ENCODE assay signal across 8 mouse cellular contexts in the genomic region with DNA sequence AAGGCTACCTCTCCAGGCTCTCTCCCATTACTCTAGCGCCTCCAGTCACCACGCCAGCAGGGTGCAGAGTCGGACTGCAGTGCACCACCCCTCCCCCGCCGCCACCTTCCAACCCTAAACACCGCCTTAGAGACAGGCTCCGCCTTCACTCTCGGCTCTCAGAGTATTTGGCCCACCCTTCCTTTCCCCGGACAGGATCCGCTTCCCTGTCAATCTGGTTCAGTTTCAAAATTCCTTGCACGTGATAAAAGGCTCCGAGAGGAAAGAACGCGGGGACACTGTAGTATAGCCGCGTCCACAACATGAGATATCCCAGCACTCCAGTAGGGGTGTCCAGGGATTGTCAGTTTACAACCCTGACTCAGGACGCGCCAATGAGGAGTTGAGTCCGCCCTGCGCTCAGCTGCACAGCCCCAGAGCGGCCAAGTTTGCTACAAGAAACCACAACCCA. TPM values are rescaled to one million over a fixed set of nuclear protein-coding genes. Genes with fewer than 3 reads are reported as not detected.
A peak's percentile ranks its signal among the peaks of the same experiment; 100 is the strongest.
DNase-seq lines count a peak whose midpoint lies in the region; ATAC-seq and TF ChIP-seq lines count a peak whose summit lies in the region.

No protein-coding gene starts in this region.

- H3K4me1 ChIP-seq in liver, postnatal 0 days (ENCODE audit: insufficient read depth) = no peaks in the 10 kb centered on the region
- peaks cover 43% of the 10 kb centered on the region for H3K4me1 ChIP-seq in neural tube, embryonic 15.5 days

- no peak for TF ChIP-seq EP300 in liver, postnatal 0 days (IDR thresholded peaks at IDR 0.05; ENCODE audit: low read depth)

- ATAC-seq in Patski = peak; percentile 82
- peak; percentile 78 to 81 for ATAC-seq in hematopoietic stem cell, adult 5-6 weeks (replicated peaks in 1 of 2; ENCODE audit: insufficient read depth in 1 of 2, low FRiP score in 2 of 2, low TSS enrichment in 1 of 2, low read depth in 1 of 2, poor library complexity in 2 of 2, severe bottlenecking in 2 of 2)
- ATAC-seq in liver, postnatal 0 days = peak; percentile 81
- ATAC-seq in neural tube, embryonic 15.5 days (ENCODE audit: low FRiP score) = peak; percentile 69; the same call in 1 of the 2 replicates

- peak overlapping the region; percentile 70 for H3K4me2 ChIP-seq in liver, postnatal 0 days (ENCODE audit: low read depth, low read length)
- peak overlapping the region; percentile 80 for H3K4me2 ChIP-seq in neural tube, embryonic 15.5 days

- TF ChIP-seq CTCF in Patski (IDR thresholded peaks at IDR 0.05) = no peak
- peak; percentile 52 for TF ChIP-seq CTCF in liver, postnatal 0 days (IDR thresholded peaks at IDR 0.05; ENCODE audit: low read depth)

- in situ Hi-C loops in Patski (cut with MboI; ENCODE audit: low pct_unique_long_range_greater_than_20kb) = loop anchor here (5.0 kb wide), 1 partner anchor 506 kb away; no protein-coding TSS in a partner anchor

- peaks cover 4% of the 10 kb centered on the region for H3K27me3 ChIP-seq in Patski
- H3K27me3 ChIP-seq in liver, postnatal 0 days (ENCODE audit: insufficient read depth, low read length) = peaks cover 54% of the 10 kb centered on the region
- H3K27me3 ChIP-seq in neural tube, embryonic 15.5 days (replicated peaks) = peaks cover 41% of the 10 kb centered on the region

- under 1% methylated on average over 21 of the region's 21 CpGs for WGBS in liver, postnatal 0 days (ENCODE audit: insufficient replicate concordance)
- WGBS in neural tube, embryonic 15.5 days = 1% methylated on average over 21 of the region's 21 CpGs

- no peak for DNase-seq in Patski (ENCODE audit: low read depth, low spot score)
- peak; percentile 30 to 61 for DNase-seq in cerebellum, postnatal 25 days
- peak; percentile 29 to 41 for DNase-seq in frontal cortex, postnatal 14 days (ENCODE audit: low spot score in 2 of 2)
- peak; percentile 67 to 72 for DNase-seq in layer of hippocampus, adult 8-10 months (ENCODE audit: low spot score in 2 of 2)
- peak; percentile 64 for DNase-seq in liver, postnatal 0 days
- peak; percentile 70 to 85 for DNase-seq in urinary bladder, adult 18-20 months (ENCODE audit: low spot score in 2 of 2)

- CTCF ChIA-PET in Patski (lab: Charles Lee) = interaction anchor here (0.6 to 1.8 kb wide), 8 partner anchors 9 to 504 kb away, joined by 3 to 7 read pairs (median 3); no protein-coding TSS in a partner anchor

- H3K4me3 ChIP-seq in liver, postnatal 0 days (ENCODE audit: low read depth, low read length) = peak overlapping the region; percentile 49
- peak overlapping the region; percentile 56 for H3K4me3 ChIP-seq in neural tube, embryonic 15.5 days (replicated peaks)

- peak overlapping the region; percentile 27; the same call in 1 of the 2 replicates for H3K9ac ChIP-seq in liver, postnatal 0 days (replicated peaks)
- peak overlapping the region; percentile 34 for H3K9ac ChIP-seq in neural tube, embryonic 15.5 days (replicated peaks)

- no peaks in the 10 kb centered on the region for H3K36me3 ChIP-seq in liver, postnatal 0 days (replicated peaks; ENCODE audit: insufficient read depth, low read length)
- no peaks in the 10 kb centered on the region for H3K36me3 ChIP-seq in neural tube, embryonic 15.5 days

- H3K9me3 ChIP-seq in liver, postnatal 0 days (ENCODE audit: low read length) = no peaks in the 10 kb centered on the region
- H3K9me3 ChIP-seq in neural tube, embryonic 15.5 days (replicated peaks) = no peaks in the 10 kb centered on the region

- POLR2A ChIA-PET in Patski (lab: Charles Lee) = no interaction called here

- H3K27ac ChIP-seq in liver, postnatal 0 days (ENCODE audit: low read depth) = peak overlapping the region; percentile 60; the same call in 1 of the 2 replicates
- peak overlapping the region; percentile 54; the same call in 1 of the 2 replicates for H3K27ac ChIP-seq in neural tube, embryonic 15.5 days (replicated peaks)

RNA-seq across cellular contexts. Expression of gene Adamts9, which starts 2.0 kb away (rescaled TPM):
- polyA plus RNA-seq in Patski (2021) = 17.9 TPM
- total RNA-seq in hematopoietic stem cell, adult 5-6 weeks (2017) = 0.60 TPM in 1 of 2 replicates, not detected in the other
- 1 to 10 TPM; 8.3 to 10.0 (median 8.8) TPM for total RNA-seq in layer of hippocampus, adult 8-10 months (2022)
- polyA plus RNA-seq in liver, postnatal 0 days (2015; fragmentation: Nextera tagmentation; extraction: Ambion mirVana) = 0.77 and 0.96 TPM in 2 replicates
- 2.1 and 2.8 TPM in 2 replicates for polyA plus RNA-seq in neural tube, embryonic 15.5 days (2015; fragmentation: Nextera tagmentation; extraction: Ambion mirVana)
